ENCODE assay signal across 8 mouse cellular contexts in the genomic region with DNA sequence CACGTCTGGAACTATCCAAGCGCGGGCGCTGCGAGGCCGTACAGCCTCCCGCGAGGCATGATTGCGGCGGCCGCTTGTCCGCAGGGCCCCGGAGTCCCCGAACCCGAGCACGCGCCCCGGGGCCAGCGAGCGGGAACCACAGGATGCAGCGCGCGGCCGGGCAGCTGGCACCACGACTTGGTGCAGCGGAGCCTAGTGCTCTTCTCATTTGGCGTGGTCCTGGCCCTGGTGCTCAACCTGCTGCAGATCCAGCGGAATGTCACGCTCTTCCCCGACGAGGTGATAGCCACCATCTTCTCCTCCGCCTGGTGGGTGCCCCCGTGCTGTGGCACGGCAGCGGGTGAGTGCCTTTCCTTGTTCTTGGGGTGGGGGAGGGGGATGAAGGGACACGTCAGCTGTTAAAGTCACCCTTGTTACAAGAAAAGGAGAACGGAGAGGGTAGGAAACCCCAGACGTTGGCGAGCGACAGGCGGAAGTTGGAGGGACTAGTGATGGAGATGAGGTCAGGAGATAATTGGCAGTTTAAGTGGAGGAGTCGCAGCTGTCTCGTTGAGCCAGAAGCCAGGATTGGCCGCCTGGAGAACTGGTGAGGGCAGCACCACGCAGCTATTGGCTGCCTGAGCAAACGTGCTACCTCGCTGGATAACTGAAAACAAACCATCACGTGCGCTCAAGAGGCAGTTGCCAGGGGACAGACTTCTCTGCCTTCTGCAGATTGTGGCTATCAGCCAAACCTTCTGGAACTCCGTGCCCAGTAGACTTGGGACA. TPM values are rescaled to one million over a fixed set of nuclear protein-coding genes. Genes with fewer than 3 reads are reported as not detected.
DNase-seq lines count a peak whose midpoint lies in the region; ATAC-seq and TF ChIP-seq lines count a peak whose summit lies in the region.

No protein-coding gene starts in this region.

- peak overlapping the region; percentile 16 for H3ac ChIP-seq in myocyte (ENCODE audit: control insufficient read depth, insufficient read length)

- H3K4me2 ChIP-seq in heart, embryonic 11.5 days = peak overlapping the region; percentile 69
- peak overlapping the region; percentile 65 for H3K4me2 ChIP-seq in kidney, embryonic 16.5 days (replicated peaks; ENCODE audit: low read depth, low read length)
- H3K4me2 ChIP-seq in myocyte (ENCODE audit: low read depth) = peak overlapping the region; percentile 83
- peak overlapping the region; percentile 81 for H3K4me2 ChIP-seq in stomach, embryonic 14.5 days (replicated peaks; ENCODE audit: low read depth, low read length)

- no peaks in the 10 kb centered on the region for H3K27me3 ChIP-seq in heart, embryonic 11.5 days (ENCODE audit: control insufficient read depth, insufficient read depth, low read length)
- no peaks in the 10 kb centered on the region for H3K27me3 ChIP-seq in kidney, embryonic 16.5 days (ENCODE audit: insufficient read depth, low read length)
- no peaks in the 10 kb centered on the region for H3K27me3 ChIP-seq in liver, adult 2 months (ENCODE audit: control insufficient read depth, insufficient read depth, low read length)
- H3K27me3 ChIP-seq in myocyte (ENCODE audit: control insufficient read depth, insufficient read depth, insufficient read length) = no peaks in the 10 kb centered on the region
- no peaks in the 10 kb centered on the region for H3K27me3 ChIP-seq in stomach, embryonic 14.5 days (ENCODE audit: control insufficient read depth, insufficient read depth, low read length)

- peaks cover 25% of the 10 kb centered on the region for H3K36me3 ChIP-seq in heart, embryonic 11.5 days (ENCODE audit: control insufficient read depth, insufficient read depth, low read length)
- H3K36me3 ChIP-seq in kidney, embryonic 16.5 days (ENCODE audit: insufficient read depth, low read length) = peaks cover 32% of the 10 kb centered on the region
- H3K36me3 ChIP-seq in liver, adult 2 months (ENCODE audit: control insufficient read depth, insufficient read depth, low read length) = peaks cover 37% of the 10 kb centered on the region
- peaks cover 36% of the 10 kb centered on the region for H3K36me3 ChIP-seq in myocyte (ENCODE audit: control insufficient read depth, insufficient read depth)
- peaks cover 34% of the 10 kb centered on the region for H3K36me3 ChIP-seq in stomach, embryonic 14.5 days (ENCODE audit: control insufficient read depth, insufficient read depth, low read length)

- DNase-seq in B cell, adult 2 months = peak; percentile 78 to 82
- peak; percentile 99 for DNase-seq in brain, adult 2 months (ENCODE audit: low read depth, low spot score)
- DNase-seq in liver, adult 2 months (ENCODE audit: extremely low read depth, low read depth, low spot score) = peak; percentile 88

- no peaks in the 10 kb centered on the region for H3K9me3 ChIP-seq in heart, embryonic 11.5 days (replicated peaks; ENCODE audit: control insufficient read depth, low read length)
- H3K9me3 ChIP-seq in kidney, embryonic 16.5 days (ENCODE audit: low read length) = no peaks in the 10 kb centered on the region
- H3K9me3 ChIP-seq in stomach, embryonic 14.5 days (ENCODE audit: control insufficient read depth, low read depth, low read length) = no peaks in the 10 kb centered on the region

- peak overlapping the region; percentile 67 for H3K4me3 ChIP-seq in heart, embryonic 11.5 days (ENCODE audit: low read depth, low read length)
- peak overlapping the region; percentile 81 for H3K4me3 ChIP-seq in kidney, embryonic 16.5 days (ENCODE audit: low read length)
- peak overlapping the region; percentile 92 for H3K4me3 ChIP-seq in liver, adult 2 months (ENCODE audit: insufficient read depth, low read depth, low read length)
- H3K4me3 ChIP-seq in myocyte = peak overlapping the region; percentile 88
- H3K4me3 ChIP-seq in stomach, embryonic 14.5 days (ENCODE audit: low read depth, low read length) = peak overlapping the region; percentile 83

- TF ChIP-seq POLR2A in liver, adult 2 months (IDR thresholded peaks at IDR 0.05; ENCODE audit: extremely low read depth, insufficient read depth, low read length) = no peak; the same call in 1 of the 2 replicates
- TF ChIP-seq POLR2A in myocyte (IDR thresholded peaks at IDR 0.05; ENCODE audit: insufficient read length, low read depth) = peak; percentile 7

- H3K79me2 ChIP-seq in liver, adult 2 months (ENCODE audit: control insufficient read depth, insufficient read depth, low read length) = peaks cover 8% of the 10 kb centered on the region
- peaks cover 23% of the 10 kb centered on the region for H3K79me2 ChIP-seq in myocyte (ENCODE audit: control insufficient read depth, insufficient read depth)

- TF ChIP-seq CTCF in liver, adult 2 months (IDR thresholded peaks at IDR 0.05; ENCODE audit: low read depth, low read length) = peak; percentile 26; the same call in 1 of the 2 replicates

- peak; percentile 74 for ATAC-seq in erythroblast, adult 5-6 weeks (replicated peaks; ENCODE audit: low FRiP score, poor library complexity, severe bottlenecking)
- peak; percentile 55 for ATAC-seq in heart, embryonic 11.5 days (replicated peaks; ENCODE audit: insufficient number of reproducible peaks, low FRiP score, low TSS enrichment)
- ATAC-seq in kidney, embryonic 16.5 days (ENCODE audit: low FRiP score, low TSS enrichment) = peak; percentile 81
- ATAC-seq in stomach, embryonic 14.5 days (ENCODE audit: insufficient number of reproducible peaks, insufficient read depth, low FRiP score, low read depth) = peak; percentile 74

- H3K9ac ChIP-seq in heart, embryonic 11.5 days (ENCODE audit: low read depth, low read length) = peak overlapping the region; percentile 74
- peak overlapping the region; percentile 83 for H3K9ac ChIP-seq in kidney, embryonic 16.5 days (replicated peaks; ENCODE audit: low read length)
- peak overlapping the region; percentile 91 for H3K9ac ChIP-seq in liver, adult 2 months (ENCODE audit: low read depth, low read length)
- peak overlapping the region; percentile 72 for H3K9ac ChIP-seq in stomach, embryonic 14.5 days (replicated peaks; ENCODE audit: low read depth, low read length)

- WGBS in heart, embryonic 11.5 days (ENCODE audit: insufficient replicate concordance) = under 1% methylated on average over 44 of the region's 50 CpGs
- WGBS in kidney, embryonic 16.5 days = under 1% methylated on average over 50 of the region's 50 CpGs
- WGBS in liver, adult 2 months = under 1% methylated on average over 50 of the region's 50 CpGs
- WGBS in stomach, embryonic 14.5 days = under 1% methylated on average over 50 of the region's 50 CpGs

- H3K4me1 ChIP-seq in heart, embryonic 11.5 days (ENCODE audit: control insufficient read depth, insufficient read depth, low read length) = peaks cover 24% of the 10 kb centered on the region
- H3K4me1 ChIP-seq in kidney, embryonic 16.5 days (ENCODE audit: insufficient read depth, low read length) = peaks cover 26% of the 10 kb centered on the region
- peaks cover 18% of the 10 kb centered on the region for H3K4me1 ChIP-seq in liver, adult 2 months (ENCODE audit: control insufficient read depth, insufficient read depth, low read length)
- H3K4me1 ChIP-seq in stomach, embryonic 14.5 days (ENCODE audit: control insufficient read depth, insufficient read depth, low read length) = peaks cover 20% of the 10 kb centered on the region

- peak overlapping the region; percentile 81 for H3K27ac ChIP-seq in heart, embryonic 11.5 days (ENCODE audit: low read depth, low read length)
- peak overlapping the region; percentile 88 for H3K27ac ChIP-seq in kidney, embryonic 16.5 days (ENCODE audit: low read length)
- peak overlapping the region; percentile 91 for H3K27ac ChIP-seq in liver, adult 2 months (replicated peaks; ENCODE audit: insufficient read depth, low read depth, low read length)
- peak overlapping the region; percentile 92 for H3K27ac ChIP-seq in stomach, embryonic 14.5 days (ENCODE audit: low read length)

TF ChIP-seq in myocyte, 11 proteins besides CTCF, POLR2A, EP300 and RAD21:
- TF ChIP-seq POLR2AphosphoS2 (IDR thresholded peaks at IDR 0.05; ENCODE audit: insufficient read length, low read depth) (peak; percentile 36), REST (IDR thresholded peaks at IDR 0.05; ENCODE audit: insufficient read depth, insufficient read length) (no peak), CEBPB (IDR thresholded peaks at IDR 0.05; ENCODE audit: insufficient read depth, poor library complexity, severe bottlenecking) (no peak), SRF (IDR thresholded peaks at IDR 0.05; ENCODE audit: control insufficient read depth, insufficient read length, low read depth) (no peak), TCF3 (IDR thresholded peaks at IDR 0.05; ENCODE audit: insufficient read length, low read depth) (no peak), USF1 (IDR thresholded peaks at IDR 0.05; ENCODE audit: low read depth) (peak; percentile 83), TCF12 (IDR thresholded peaks at IDR 0.05; ENCODE audit: insufficient read depth, poor library complexity, severe bottlenecking) (no peak), MYOG (IDR thresholded peaks at IDR 0.05; ENCODE audit: control insufficient read depth in 1 of 3, insufficient read depth in 1 of 3, insufficient read length in 2 of 3, low read depth in 2 of 3) (peak in 2 of 3 experiments; percentile 41 to 59), E2F4 (IDR thresholded peaks at IDR 0.05; ENCODE audit: insufficient read depth) (no peak), MYOD1 (IDR thresholded peaks at IDR 0.05; ENCODE audit: control insufficient read depth in 1 of 3, insufficient read length in 2 of 3, low read depth in 2 of 3) (peak; percentile 51 to 79 (median 72)), MAX (IDR thresholded peaks at IDR 0.05; ENCODE audit: low read depth) (peak; percentile 83)
TF ChIP-seq in myocyte: peak in this region for 5.

RNA-seq across cellular contexts. Expression of a gene that starts 0.5 kb away (rescaled TPM):
- 3.8 and 8.4 TPM in 2 replicates for total RNA-seq in erythroblast, adult 5-6 weeks (2015; ENCODE audit: low replicate concordance)
- total RNA-seq in erythroblast, adult 5-6 weeks (2017; ENCODE audit: low replicate concordance) = 7.7 and 10.5 TPM in 2 replicates
- polyA plus RNA-seq in heart, embryonic 11.5 days (2014; fragmentation: Nextera tagmentation; extraction: Ambion mirVana) = 34.6 and 37.8 TPM in 2 replicates
- 40.2 and 47.4 TPM in 2 replicates for polyA plus RNA-seq in kidney, embryonic 16.5 days (2015; fragmentation: Nextera tagmentation; extraction: Ambion mirVana)
- total RNA-seq in liver, adult 2 months (2014; rRNA removed) = 566 and 594 TPM in 2 replicates
- polyA plus RNA-seq in liver, adult 2 months (2012; rRNA removed) = 465 and 525 TPM in 2 replicates
- polyA plus RNA-seq in myocyte (2012; fragmentation: generic; extraction: Trizol) = 67.4 TPM
- 69.4 and 92.6 TPM in 2 replicates for polyA plus RNA-seq in stomach, embryonic 14.5 days (2014; fragmentation: Nextera tagmentation; extraction: Ambion mirVana)

Comparison
In these comparisons a context has a peak if more than half of its experiments do, and no peak if none do; other contexts are left out.
1. Peak in every context shown above with its lines: DNase-seq, ATAC-seq, H3K4me3 ChIP-seq and H3K27ac ChIP-seq.